Mouse (Mus musculus): ENCODE data around the gene Ctnna3. TPM values are rescaled to one million over a fixed set of nuclear protein-coding genes. Genes with fewer than 3 reads are reported as not detected.

The Ctnna3 gene
- polyA plus RNA-seq, 1 experiment from 2014 or later: 0.35 TPM

DNA sequence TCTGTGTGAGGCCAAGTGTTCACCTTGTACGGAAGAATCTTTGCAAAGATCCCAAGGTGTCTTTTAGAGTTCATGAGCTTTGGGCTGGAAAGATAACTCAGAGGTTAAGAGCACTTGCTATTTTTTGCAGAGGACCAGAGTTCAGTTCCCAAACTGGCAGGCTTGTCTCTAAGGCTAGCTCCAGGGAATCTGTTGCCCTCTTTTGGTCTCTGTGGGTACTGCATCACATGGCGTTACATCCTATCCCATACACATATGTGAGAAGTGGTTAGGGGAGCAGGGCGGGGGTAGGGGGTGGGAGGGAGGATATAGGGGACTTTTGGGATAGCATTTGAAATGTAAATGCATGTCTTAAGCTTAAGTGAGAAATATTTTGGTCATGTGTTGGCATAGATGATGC lies 262.1 kb downstream of the Ctnna3 start:
- Histone ChIP-seq H3K27me3 (ENCODE audit: control insufficient read depth, insufficient read depth, low read length) (no peaks in the 10 kb centered on the region), H3K9me3 (replicated peaks; ENCODE audit: control insufficient read depth, low read length) (no peaks in the 10 kb centered on the region), H3K36me3 (replicated peaks; ENCODE audit: control insufficient read depth, insufficient read depth, low read depth, low read length) (no peaks in the 10 kb centered on the region), H3K4me1 (ENCODE audit: control insufficient read depth, insufficient read depth, low read length) (no peaks in the 10 kb centered on the region), H3K9ac (replicated peaks; ENCODE audit: low read length) (no peak overlapping the region), H3K4me3 (ENCODE audit: low read depth, low read length) (no peak overlapping the region), H3K4me2 (ENCODE audit: low read depth, low read length) (no peak overlapping the region), H3K27ac (replicated peaks; ENCODE audit: low read depth, low read length) (no peak overlapping the region)
- no peak for ATAC-seq (replicated peaks; ENCODE audit: insufficient number of reproducible peaks, low FRiP score, low TSS enrichment, low read depth)
- WGBS: 61% methylated on average over 3 of the region's 3 CpGs
- peak; percentile 73 for DNase-seq (ENCODE audit: low spot score)

DNA sequence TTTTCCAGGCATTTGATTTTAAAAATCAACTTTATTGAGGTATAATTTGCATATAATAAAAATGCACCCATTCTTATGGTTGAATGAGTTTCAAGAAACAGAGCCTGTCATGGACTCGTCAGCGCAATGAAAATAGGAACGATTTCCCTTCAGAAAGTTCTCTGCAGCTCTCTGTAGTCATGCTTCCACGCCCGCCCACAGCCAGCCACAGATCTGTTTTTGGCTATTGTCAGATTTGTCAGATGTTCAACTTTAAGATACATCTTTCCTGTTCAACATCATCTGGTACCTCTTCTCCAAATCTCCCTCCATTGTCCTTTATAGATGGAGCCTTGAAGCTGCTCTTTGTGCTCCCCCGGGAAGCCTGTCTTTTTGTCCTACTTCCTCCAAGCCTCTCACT lies 280.3 kb downstream of the Ctnna3 start:
- H3K9ac ChIP-seq (replicated peaks; ENCODE audit: low read length): no peak overlapping the region
- no peak overlapping the region for H3K4me3 ChIP-seq (ENCODE audit: low read depth, low read length)
- H3K4me2 ChIP-seq (ENCODE audit: low read depth, low read length): no peak overlapping the region
- H3K27me3 ChIP-seq (ENCODE audit: control insufficient read depth, insufficient read depth, low read length): no peaks in the 10 kb centered on the region
- H3K36me3 ChIP-seq (replicated peaks; ENCODE audit: control insufficient read depth, insufficient read depth, low read depth, low read length): no peaks in the 10 kb centered on the region
- no peaks in the 10 kb centered on the region for H3K9me3 ChIP-seq (replicated peaks; ENCODE audit: control insufficient read depth, low read length)
- WGBS: 92% methylated on average over 6 of the region's 6 CpGs
- H3K4me1 ChIP-seq (ENCODE audit: control insufficient read depth, insufficient read depth, low read length): no peaks in the 10 kb centered on the region
- ATAC-seq (replicated peaks; ENCODE audit: insufficient number of reproducible peaks, low FRiP score, low TSS enrichment, low read depth): no peak
- DNase-seq (ENCODE audit: low spot score): no peak
- no peak overlapping the region for H3K27ac ChIP-seq (replicated peaks; ENCODE audit: low read depth, low read length)

DNA sequence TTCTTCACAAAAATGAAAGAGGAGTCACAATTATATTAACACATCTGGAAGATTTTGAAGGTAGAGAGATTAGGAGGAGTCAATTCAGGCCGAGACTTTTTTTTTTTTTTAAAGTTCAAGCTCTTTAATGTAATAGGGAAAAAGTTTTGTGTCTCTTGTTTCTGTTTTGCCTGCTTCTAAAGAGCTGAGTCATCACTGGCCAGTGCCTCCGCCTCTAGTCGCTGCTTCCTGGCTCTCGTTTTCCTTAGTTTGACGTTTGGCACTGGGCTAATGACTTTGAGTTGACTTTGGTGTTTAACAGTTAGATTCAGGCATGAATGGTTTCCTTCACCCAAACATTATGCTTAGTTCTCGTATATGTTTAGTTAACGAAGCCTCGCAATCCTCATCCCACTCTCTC lies 282.6 kb downstream of the Ctnna3 start:
- Histone ChIP-seq H3K36me3 (replicated peaks; ENCODE audit: control insufficient read depth, insufficient read depth, low read depth, low read length) (no peaks in the 10 kb centered on the region), H3K4me2 (ENCODE audit: low read depth, low read length) (no peak overlapping the region), H3K27ac (replicated peaks; ENCODE audit: low read depth, low read length) (no peak overlapping the region), H3K4me1 (ENCODE audit: control insufficient read depth, insufficient read depth, low read length) (no peaks in the 10 kb centered on the region), H3K27me3 (ENCODE audit: control insufficient read depth, insufficient read depth, low read length) (no peaks in the 10 kb centered on the region), H3K9ac (replicated peaks; ENCODE audit: low read length) (no peak overlapping the region), H3K9me3 (replicated peaks; ENCODE audit: control insufficient read depth, low read length) (no peaks in the 10 kb centered on the region), H3K4me3 (ENCODE audit: low read depth, low read length) (no peak overlapping the region)
- WGBS: 68% methylated on average over 8 of the region's 8 CpGs
- ATAC-seq (replicated peaks; ENCODE audit: insufficient number of reproducible peaks, low FRiP score, low TSS enrichment, low read depth) (no peak), DNase-seq (ENCODE audit: low spot score) (no peak)

DNA sequence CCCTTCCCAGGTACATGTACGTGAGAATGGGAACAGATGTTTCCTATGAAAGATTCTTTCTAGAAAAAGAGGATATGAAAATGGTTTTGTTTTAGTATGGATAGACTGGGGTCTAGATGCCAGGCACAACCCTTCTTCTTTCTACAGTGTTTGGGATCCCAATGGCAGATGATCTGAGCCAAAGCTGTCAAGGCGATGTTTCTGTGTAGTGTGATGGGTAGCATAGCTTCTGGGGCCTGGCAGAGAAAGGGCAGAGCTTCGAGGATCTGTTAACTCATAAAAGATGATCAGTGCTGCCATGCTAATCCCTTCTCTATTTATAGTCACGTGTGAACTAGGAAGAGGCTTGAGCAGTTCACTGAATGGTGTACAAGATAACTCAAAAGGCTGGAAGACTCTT lies 284.3 kb downstream of the Ctnna3 start:
- 79% methylated on average over 4 of the region's 4 CpGs for WGBS

DNA sequence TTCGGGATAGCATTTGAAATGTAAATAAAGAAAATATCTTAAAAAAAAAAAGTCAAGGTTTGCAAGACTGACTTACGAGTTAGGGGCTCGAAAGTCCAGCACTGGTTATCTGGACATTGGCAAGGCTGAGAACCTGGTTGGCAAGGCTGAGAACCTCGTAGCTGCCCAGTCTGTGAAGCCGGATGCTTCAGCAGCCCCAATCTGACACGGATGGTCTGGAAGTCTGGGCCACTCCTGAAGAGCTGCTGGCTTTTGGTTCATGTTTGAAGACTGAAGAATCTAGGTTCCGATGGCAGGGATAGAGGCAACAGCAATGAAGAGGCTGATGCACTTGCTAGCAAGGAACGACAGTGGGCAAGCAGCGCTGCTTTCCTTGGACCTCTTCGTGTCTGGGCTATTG lies 339.0 kb downstream of the Ctnna3 start:
- Histone ChIP-seq H3K4me1 (ENCODE audit: control insufficient read depth, insufficient read depth, low read length) (no peaks in the 10 kb centered on the region), H3K9ac (replicated peaks; ENCODE audit: low read length) (no peak overlapping the region), H3K36me3 (replicated peaks; ENCODE audit: control insufficient read depth, insufficient read depth, low read depth, low read length) (no peaks in the 10 kb centered on the region), H3K27me3 (ENCODE audit: control insufficient read depth, insufficient read depth, low read length) (no peaks in the 10 kb centered on the region), H3K4me2 (ENCODE audit: low read depth, low read length) (no peak overlapping the region), H3K9me3 (replicated peaks; ENCODE audit: control insufficient read depth, low read length) (no peaks in the 10 kb centered on the region), H3K4me3 (ENCODE audit: low read depth, low read length) (no peak overlapping the region), H3K27ac (replicated peaks; ENCODE audit: low read depth, low read length) (no peak overlapping the region)
- ATAC-seq (replicated peaks; ENCODE audit: insufficient number of reproducible peaks, low FRiP score, low TSS enrichment, low read depth) (no peak), DNase-seq (ENCODE audit: low spot score) (no peak)
- WGBS: 88% methylated on average over 10 of the region's 10 CpGs

More for the DNA sequence above, 284.3 kb downstream of the Ctnna3 start:
- H3K27ac ChIP-seq (replicated peaks; ENCODE audit: low read depth, low read length): no peak overlapping the region
- no peak for DNase-seq (ENCODE audit: low spot score)
- no peak for ATAC-seq (replicated peaks; ENCODE audit: insufficient number of reproducible peaks, low FRiP score, low TSS enrichment, low read depth)
- no peak overlapping the region for H3K4me2 ChIP-seq (ENCODE audit: low read depth, low read length)
- no peaks in the 10 kb centered on the region for H3K4me1 ChIP-seq (ENCODE audit: control insufficient read depth, insufficient read depth, low read length)
- no peaks in the 10 kb centered on the region for H3K9me3 ChIP-seq (replicated peaks; ENCODE audit: control insufficient read depth, low read length)
- H3K36me3 ChIP-seq (replicated peaks; ENCODE audit: control insufficient read depth, insufficient read depth, low read depth, low read length): no peaks in the 10 kb centered on the region
- H3K4me3 ChIP-seq (ENCODE audit: low read depth, low read length): no peak overlapping the region
- no peak overlapping the region for H3K9ac ChIP-seq (replicated peaks; ENCODE audit: low read length)
- H3K27me3 ChIP-seq (ENCODE audit: control insufficient read depth, insufficient read depth, low read length): no peaks in the 10 kb centered on the region

DNA sequence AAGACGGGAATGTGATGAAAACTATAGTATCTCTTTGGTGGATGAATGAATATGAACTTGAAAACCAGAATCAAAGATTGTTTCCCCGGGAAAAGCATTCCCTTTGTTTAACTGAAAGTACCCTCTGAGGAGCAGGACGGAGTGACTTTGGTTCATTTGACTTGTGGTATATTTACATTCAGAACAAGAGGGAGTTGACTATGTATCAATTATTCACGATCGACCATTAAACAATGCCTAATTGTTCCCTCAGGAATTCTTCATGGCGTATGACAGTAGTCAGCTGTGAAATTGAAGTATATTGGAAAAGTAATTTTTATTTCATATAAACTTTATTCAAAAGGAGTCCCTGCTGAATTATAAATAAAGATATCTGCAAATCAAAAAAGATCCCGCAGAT lies 341.8 kb downstream of the Ctnna3 start:
- Histone ChIP-seq H3K36me3 (replicated peaks; ENCODE audit: control insufficient read depth, insufficient read depth, low read depth, low read length) (no peaks in the 10 kb centered on the region), H3K9me3 (replicated peaks; ENCODE audit: control insufficient read depth, low read length) (no peaks in the 10 kb centered on the region), H3K4me3 (ENCODE audit: low read depth, low read length) (no peak overlapping the region), H3K4me1 (ENCODE audit: control insufficient read depth, insufficient read depth, low read length) (no peaks in the 10 kb centered on the region), H3K9ac (replicated peaks; ENCODE audit: low read length) (no peak overlapping the region), H3K27me3 (ENCODE audit: control insufficient read depth, insufficient read depth, low read length) (no peaks in the 10 kb centered on the region), H3K4me2 (ENCODE audit: low read depth, low read length) (no peak overlapping the region), H3K27ac (replicated peaks; ENCODE audit: low read depth, low read length) (no peak overlapping the region)
- DNase-seq (ENCODE audit: low spot score) (no peak), ATAC-seq (replicated peaks; ENCODE audit: insufficient number of reproducible peaks, low FRiP score, low TSS enrichment, low read depth) (no peak)
- 81% methylated on average over 7 of the region's 7 CpGs for WGBS

DNA sequence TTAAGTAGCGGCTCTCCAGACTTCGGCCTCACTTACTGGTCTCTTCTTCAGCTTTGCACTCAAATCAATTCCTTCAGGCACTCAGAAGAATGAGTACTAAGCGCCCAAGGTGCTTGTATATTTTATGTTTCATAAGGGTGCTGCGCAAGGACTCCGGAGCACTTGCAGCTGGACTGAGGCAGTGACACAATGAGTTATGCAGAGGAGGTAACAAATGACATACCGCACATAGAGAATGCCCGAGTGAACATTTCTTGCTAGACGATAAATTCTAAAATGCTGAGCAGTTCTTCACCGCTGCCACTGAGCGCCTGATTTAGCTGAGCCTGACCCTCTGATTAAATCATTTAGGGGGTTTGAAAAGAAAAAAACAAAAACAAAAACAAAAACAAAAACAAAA lies 342.2 kb downstream of the Ctnna3 start:
- no peak overlapping the region for H3K27ac ChIP-seq (replicated peaks; ENCODE audit: low read depth, low read length)
- DNase-seq (ENCODE audit: low spot score) (no peak), ATAC-seq (replicated peaks; ENCODE audit: insufficient number of reproducible peaks, low FRiP score, low TSS enrichment, low read depth) (no peak)
- no peaks in the 10 kb centered on the region for H3K36me3 ChIP-seq (replicated peaks; ENCODE audit: control insufficient read depth, insufficient read depth, low read depth, low read length)
- H3K9me3 ChIP-seq (replicated peaks; ENCODE audit: control insufficient read depth, low read length): no peaks in the 10 kb centered on the region
- H3K4me1 ChIP-seq (ENCODE audit: control insufficient read depth, insufficient read depth, low read length): no peaks in the 10 kb centered on the region
- no peak overlapping the region for H3K4me2 ChIP-seq (ENCODE audit: low read depth, low read length)
- H3K9ac ChIP-seq (replicated peaks; ENCODE audit: low read length): no peak overlapping the region
- H3K27me3 ChIP-seq (ENCODE audit: control insufficient read depth, insufficient read depth, low read length): no peaks in the 10 kb centered on the region
- 91% methylated on average over 10 of the region's 10 CpGs for WGBS
- no peak overlapping the region for H3K4me3 ChIP-seq (ENCODE audit: low read depth, low read length)

DNA sequence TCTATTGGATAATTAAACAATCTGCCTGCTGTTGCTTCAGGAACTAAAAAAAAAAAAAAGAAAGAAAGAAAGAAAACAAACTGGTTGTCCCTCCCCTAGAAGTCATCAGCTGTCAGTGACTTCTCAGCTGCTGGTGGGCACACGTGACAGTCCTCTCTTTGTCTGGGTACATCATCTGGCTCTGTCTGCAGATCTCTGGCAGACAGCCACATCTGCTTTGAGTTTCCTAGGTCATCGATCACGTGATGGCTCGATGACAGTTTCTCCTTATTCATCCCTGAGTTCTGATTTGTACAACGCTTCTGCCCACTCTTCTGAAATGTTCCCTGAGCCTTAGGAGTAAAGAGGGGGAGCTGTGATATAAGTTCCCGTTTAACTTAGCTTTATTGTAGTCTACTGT lies 352.1 kb downstream of the Ctnna3 start:
- peak; percentile 65 for DNase-seq (ENCODE audit: low spot score)

More for the DNA sequence above, 352.1 kb downstream of the Ctnna3 start:
- Histone ChIP-seq H3K4me1 (ENCODE audit: control insufficient read depth, insufficient read depth, low read length) (no peaks in the 10 kb centered on the region), H3K36me3 (replicated peaks; ENCODE audit: control insufficient read depth, insufficient read depth, low read depth, low read length) (no peaks in the 10 kb centered on the region), H3K9me3 (replicated peaks; ENCODE audit: control insufficient read depth, low read length) (no peaks in the 10 kb centered on the region), H3K4me3 (ENCODE audit: low read depth, low read length) (no peak overlapping the region), H3K9ac (replicated peaks; ENCODE audit: low read length) (no peak overlapping the region), H3K4me2 (ENCODE audit: low read depth, low read length) (no peak overlapping the region), H3K27ac (replicated peaks; ENCODE audit: low read depth, low read length) (no peak overlapping the region), H3K27me3 (ENCODE audit: control insufficient read depth, insufficient read depth, low read length) (no peaks in the 10 kb centered on the region)
- ATAC-seq (replicated peaks; ENCODE audit: insufficient number of reproducible peaks, low FRiP score, low TSS enrichment, low read depth): no peak; the same call in 1 of the 2 replicates
- WGBS: 25% methylated on average over 6 of the region's 6 CpGs
